Mouse (Mus musculus) liver, embryonic 13.5 days (tissue): ENCODE measurements around the gene Tppp2. TPM values are rescaled to one million over a fixed set of nuclear protein-coding genes. Genes with fewer than 3 reads are reported as not detected.

Experiments
- ATAC-seq: fragments of 200-750 bp; cut with Nextera tagmentation; 2 replicates; pipeline ENCODE4 v1.8.0; 2017; ENCODE audit warnings: low read depth, mild to moderate bottlenecking, moderate number of reproducible peaks, moderate library complexity
- DNase-seq: peaks from one replicate; pipeline ENCODE4 v3.0.0; 2022
- H3K27ac ChIP-seq: fragments of 300-500 bp; sonication (generic); 2 replicates; pipeline ENCODE4 v1.5.1; 2015; ENCODE audit warnings: moderate library complexity, mild to moderate bottlenecking, inconsistent platforms
- H3K27me3 ChIP-seq: fragments of 300-500 bp; sonication (generic); 2 replicates; pipeline ENCODE4 v1.6.1; 2015; ENCODE audit warnings: mild to moderate bottlenecking, inconsistent platforms
- H3K36me3 ChIP-seq: fragments of 300-500 bp; sonication (generic); 2 replicates; pipeline ENCODE4 v1.6.1; 2015; ENCODE audit warnings: mild to moderate bottlenecking, inconsistent platforms
- H3K4me1 ChIP-seq: fragments of 300-500 bp; sonication (generic); replicated peaks from 2 replicates; pipeline ENCODE4 v1.6.1; 2015; ENCODE audit warnings: inconsistent platforms
- H3K4me2 ChIP-seq: fragments of 300-500 bp; sonication (generic); 2 replicates; pipeline ENCODE4 v1.6.1; 2015; ENCODE audit warnings: inconsistent platforms, mild to moderate bottlenecking, moderate library complexity
- H3K4me3 ChIP-seq: fragments of 300-500 bp; sonication (generic); replicated peaks from 2 replicates; pipeline ENCODE4 v1.5.1; 2015; ENCODE audit warnings: mild to moderate bottlenecking, inconsistent platforms
- H3K9ac ChIP-seq: fragments of 300-500 bp; sonication (generic); 2 replicates; pipeline ENCODE4 v1.6.1; 2015; ENCODE audit warnings: mild to moderate bottlenecking, inconsistent platforms
- H3K9me3 ChIP-seq: fragments of 300-500 bp; sonication (generic); replicated peaks from 2 replicates; pipeline ENCODE4 v1.6.1; 2016; ENCODE audit warnings: inconsistent platforms
- WGBS: fragments of 180-500 bp; shearing (Covaris S2); methylation state at CpG from one replicate; pipeline ENCODE4 v1.1.7; 2015; ENCODE audit not compliant: insufficient replicate concordance; 5-methylcytosine and 5-hydroxymethylcytosine counted together
- polyA plus RNA-seq: library from polyadenylated mRNA; unstranded; fragments of >200 nt; fragmentation: Nextera tagmentation; extraction: Ambion mirVana; gene quantifications from 2 replicates; pipeline ENCODE4 v1.2.1, GENCODE M21; 2015

Gene Tppp2
- polyA plus RNA-seq, 1 experiment from 2014 or later = not detected

- peak overlapping the region; percentile 34; the same call in 1 of the 2 replicates for H3K27ac ChIP-seq
Measured at GRCm38 (mm10) chr14:51912391-51913061, 5.7 kb upstream of the Tppp2 start.

GRCm38 (mm10) chr14:51913062-51913959, 4.9 kb upstream of the Tppp2 start:
- Histone ChIP-seq H3K4me1 (peaks cover 36% of the 10 kb centered on the region), H3K9me3 (no peaks in the 10 kb centered on the region), H3K36me3 (no peaks in the 10 kb centered on the region), H3K9ac (peak overlapping the region; percentile 68), H3K4me2 (peak overlapping the region; percentile 91), H3K27ac (peak overlapping the region; percentile 43), H3K27me3 (peaks cover 27% of the 10 kb centered on the region), H3K4me3 (peak overlapping the region; percentile 63)
- ATAC-seq = peak; percentile 85
- peak; percentile 64 for DNase-seq
- under 1% methylated on average over 58 of the region's 58 CpGs for WGBS

More at GRCm38 (mm10) chr14:51912391-51913061, 5.7 kb upstream of the Tppp2 start:
- DNase-seq = no peak
- peaks cover 44% of the 10 kb centered on the region for H3K4me1 ChIP-seq
- 0 out of 2 replicates have a peak, but pooled peaks have one; percentile 27 for ATAC-seq
- H3K36me3 ChIP-seq = no peaks in the 10 kb centered on the region
- H3K27me3 ChIP-seq = peaks cover 27% of the 10 kb centered on the region
- 13% methylated on average over 14 of the region's 14 CpGs for whole genome bisulfite sequencing
- H3K4me2 ChIP-seq = peak overlapping the region; percentile 91
- H3K4me3 ChIP-seq = peak overlapping the region; percentile 63
- H3K9me3 ChIP-seq = no peaks in the 10 kb centered on the region
- peak overlapping the region; percentile 68 for H3K9ac ChIP-seq

- H3K36me3 ChIP-seq = no peaks in the 10 kb centered on the region
- no peak for DNase-seq
- H3K9me3 ChIP-seq = no peaks in the 10 kb centered on the region
- peaks cover 27% of the 10 kb centered on the region for H3K27me3 ChIP-seq
- peaks cover 31% of the 10 kb centered on the region for H3K4me1 ChIP-seq
- peak within 1 kb of the TSS; percentile 43 for H3K27ac ChIP-seq
- 0 out of 2 replicates have a peak, but pooled peaks have one; percentile 6 for ATAC-seq
- H3K4me3 ChIP-seq = peak within 1 kb of the TSS; percentile 63
- H3K9ac ChIP-seq = peak within 1 kb of the TSS; percentile 68
- peak within 1 kb of the TSS; percentile 91 for H3K4me2 ChIP-seq
- 10% methylated on average over 20 of the region's 23 CpGs for WGBS
Measured at GRCm38 (mm10) chr14:51913960-51914762, 4.1 kb upstream of the Tppp2 start, which contains the start of gene Ndrg2. Gene Ndrg2, minus strand, starts transcription at chr14:51914158.

- no peak for ATAC-seq
- no peak overlapping the region for H3K4me2 ChIP-seq
- no peaks in the 10 kb centered on the region for H3K36me3 ChIP-seq
- H3K9me3 ChIP-seq = no peaks in the 10 kb centered on the region
- WGBS = 3% methylated on average over 3 of the region's 3 CpGs
- H3K9ac ChIP-seq = no peak overlapping the region
- H3K27ac ChIP-seq = no peak overlapping the region
- H3K4me1 ChIP-seq = peaks cover 31% of the 10 kb centered on the region
- H3K27me3 ChIP-seq = peaks cover 27% of the 10 kb centered on the region
- DNase-seq = no peak
- H3K4me3 ChIP-seq = no peak overlapping the region
Measured at GRCm38 (mm10) chr14:51915030-51915429, 3.2 kb upstream of the Tppp2 start.

- DNase-seq (no peak), ATAC-seq (no peak)
- Histone ChIP-seq H3K4me1 (peaks cover 29% of the 10 kb centered on the region), H3K4me3 (no peak overlapping the region), H3K9me3 (no peaks in the 10 kb centered on the region), H3K27ac (no peak overlapping the region), H3K9ac (no peak overlapping the region), H3K36me3 (no peaks in the 10 kb centered on the region), H3K27me3 (peaks cover 24% of the 10 kb centered on the region), H3K4me2 (no peak overlapping the region)
- WGBS = 65% methylated on average over 4 of the region's 4 CpGs
Measured at GRCm38 (mm10) chr14:51916539-51916938, 1.7 kb upstream of the Tppp2 start.

- no peak overlapping the region for H3K4me2 ChIP-seq
- no peaks in the 10 kb centered on the region for H3K36me3 ChIP-seq
- no peak overlapping the region for H3K4me3 ChIP-seq
- 62% methylated on average over 4 of the region's 4 CpGs for WGBS
- no peaks in the 10 kb centered on the region for H3K9me3 ChIP-seq
- peaks cover 12% of the 10 kb centered on the region for H3K27me3 ChIP-seq
- no peak overlapping the region for H3K9ac ChIP-seq
- H3K27ac ChIP-seq = no peak overlapping the region
- H3K4me1 ChIP-seq = peaks cover 7% of the 10 kb centered on the region
- no peak for ATAC-seq
- no peak for DNase-seq
Measured at GRCm38 (mm10) chr14:51918966-51919365, 741 bp downstream of the Tppp2 start.

- DNase-seq (no peak), ATAC-seq (no peak)
- H3K4me2 ChIP-seq = no peak overlapping the region
- WGBS = 68% methylated on average over 16 of the region's 16 CpGs
- no peak overlapping the region for H3K4me3 ChIP-seq
- no peak overlapping the region for H3K27ac ChIP-seq
- no peaks in the 10 kb centered on the region for H3K4me1 ChIP-seq
- H3K27me3 ChIP-seq = no peaks in the 10 kb centered on the region
- no peaks in the 10 kb centered on the region for H3K36me3 ChIP-seq
- H3K9me3 ChIP-seq = no peaks in the 10 kb centered on the region
- H3K9ac ChIP-seq = no peak overlapping the region
Measured at GRCm38 (mm10) chr14:51921759-51922570, 3.7 kb downstream of the Tppp2 start.

GRCm38 (mm10) chr14:51922571-51922865, 4.3 kb downstream of the Tppp2 start, which contains the start of gene Rnase13:
Gene Rnase13, minus strand, starts transcription at chr14:51922773.
- Histone ChIP-seq H3K4me2 (no peak within 1 kb of the TSS), H3K9me3 (no peaks in the 10 kb centered on the region), H3K36me3 (no peaks in the 10 kb centered on the region), H3K4me1 (no peaks in the 10 kb centered on the region), H3K9ac (no peak within 1 kb of the TSS), H3K27me3 (no peaks in the 10 kb centered on the region), H3K4me3 (no peak within 1 kb of the TSS), H3K27ac (no peak within 1 kb of the TSS)
- DNase-seq (no peak), ATAC-seq (no peak)
- WGBS = 82% methylated on average over 7 of the region's 7 CpGs

- ATAC-seq (no peak), DNase-seq (no peak)
- WGBS = 63% methylated on average over 2 of the region's 2 CpGs
- no peaks in the 10 kb centered on the region for H3K4me1 ChIP-seq
- no peaks in the 10 kb centered on the region for H3K36me3 ChIP-seq
- H3K27ac ChIP-seq = no peak overlapping the region
- no peaks in the 10 kb centered on the region for H3K27me3 ChIP-seq
- no peak overlapping the region for H3K4me2 ChIP-seq
- H3K9me3 ChIP-seq = no peaks in the 10 kb centered on the region
- no peak overlapping the region for H3K4me3 ChIP-seq
- no peak overlapping the region for H3K9ac ChIP-seq
Measured at GRCm38 (mm10) chr14:51922910-51923309, 4.7 kb downstream of the Tppp2 start.

- no peaks in the 10 kb centered on the region for H3K4me1 ChIP-seq
- WGBS = 61% methylated on average over 4 of the region's 4 CpGs
- DNase-seq = no peak
- H3K27me3 ChIP-seq = no peaks in the 10 kb centered on the region
- no peak for ATAC-seq
- H3K4me3 ChIP-seq = no peak overlapping the region
- no peak overlapping the region for H3K27ac ChIP-seq
- H3K9me3 ChIP-seq = no peaks in the 10 kb centered on the region
- no peak overlapping the region for H3K4me2 ChIP-seq
- H3K36me3 ChIP-seq = no peaks in the 10 kb centered on the region
- H3K9ac ChIP-seq = no peak overlapping the region
Measured at GRCm38 (mm10) chr14:51923492-51923891, 5.3 kb downstream of the Tppp2 start.
